Mouse (Mus musculus): ENCODE data around the gene Shank2.

GRCm38 (mm10) chr7:143999073-143999472 lies 2.7 kb upstream of the Shank2 start:
- TF ChIP-seq ZNF384 (IDR thresholded peaks at IDR 0.05; ENCODE audit: low read depth, low read length) = no peak
- no peak for TF ChIP-seq ZC3H11A (IDR thresholded peaks at IDR 0.05; ENCODE audit: borderline replicate concordance, low read depth, low read length)
